Mouse (Mus musculus) lung, adult 2 months (tissue): ENCODE data around the gene 9930022D16Rik.

ENCODE experiments used
- CTCF ChIP-seq: fragments of 200-500 bp; IDR thresholded peaks from 2 replicates; pipeline ENCODE4 v1.5.1; 2011; ENCODE audit warnings: mild to moderate bottlenecking, low read length, control low read depth; ENCODE audit not compliant: insufficient read depth
- POLR2A ChIP-seq: fragments of 200-500 bp; IDR thresholded peaks from 2 replicates; pipeline ENCODE4 v1.6.1; 2011; ENCODE audit warnings: low read depth, mild to moderate bottlenecking, control low read depth, low read length, borderline replicate concordance; ENCODE audit errors: extremely low read depth

DNA sequence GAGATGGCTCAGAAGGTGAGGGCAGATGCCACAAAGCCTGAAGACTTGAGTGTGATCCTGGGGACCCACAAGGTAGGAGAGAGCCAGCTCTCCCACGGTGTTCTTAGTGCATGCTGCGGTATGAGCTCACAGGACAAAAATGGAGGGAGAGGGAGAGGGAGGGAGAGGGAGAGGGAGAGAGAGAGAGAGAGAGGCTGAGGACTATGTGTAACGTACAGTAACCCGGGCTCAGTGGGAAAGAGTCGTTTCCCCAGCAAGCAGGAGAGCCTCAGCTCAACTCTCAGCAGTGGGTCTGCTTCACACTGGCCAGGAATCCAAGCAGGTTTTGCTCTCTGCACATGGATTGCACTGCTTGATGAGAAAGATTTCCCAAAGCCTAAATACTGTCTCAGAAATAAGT lies 25.5 kb downstream of the 9930022D16Rik start:
- TF ChIP-seq POLR2A (no peak), CTCF (no peak)
